Mouse (Mus musculus): ENCODE measurements around the gene Map2k5. TPM values are rescaled to one million over a fixed set of nuclear protein-coding genes. Genes with fewer than 3 reads are reported as not detected.
A peak's percentile ranks its signal among the peaks of the same experiment; 100 is the strongest.

Gene Map2k5
- polyA plus RNA-seq, 1 experiment from 2014 or later = 9.2 TPM

DNA sequence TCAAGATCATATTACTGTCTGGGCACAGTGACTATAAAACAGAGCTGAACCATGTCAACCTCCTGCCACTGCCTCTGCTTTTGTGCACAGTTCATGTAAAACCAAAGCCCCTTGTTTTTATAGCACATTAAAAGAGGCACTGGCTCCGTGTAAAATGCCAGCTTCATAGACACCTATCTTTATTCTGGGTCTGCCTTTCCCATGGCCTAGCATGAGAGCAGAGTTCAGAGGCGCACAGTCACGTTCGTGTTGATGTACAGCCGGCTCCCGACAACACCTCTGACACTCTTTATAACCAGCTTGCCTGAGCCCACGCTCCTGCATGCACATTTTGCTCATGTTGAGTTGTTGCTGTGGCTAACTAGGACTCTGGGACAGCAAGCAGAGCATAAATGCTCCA is 157.9 kb downstream of the Map2k5 start:
- Histone ChIP-seq H3K4me1 (replicated peaks) (no peaks in the 10 kb centered on the region), H3K9ac (no peak overlapping the region), H3K27me3 (no peaks in the 10 kb centered on the region), H3K9me3 (replicated peaks) (no peaks in the 10 kb centered on the region), H3K27ac (replicated peaks) (no peak overlapping the region), H3K4me3 (replicated peaks) (no peak overlapping the region), H3K36me3 (replicated peaks) (no peaks in the 10 kb centered on the region), H3K4me2 (no peak overlapping the region)
- WGBS (ENCODE audit: insufficient replicate concordance) = 81% methylated on average over 7 of the region's 7 CpGs
- ATAC-seq (ENCODE audit: insufficient read depth) = no peak

DNA sequence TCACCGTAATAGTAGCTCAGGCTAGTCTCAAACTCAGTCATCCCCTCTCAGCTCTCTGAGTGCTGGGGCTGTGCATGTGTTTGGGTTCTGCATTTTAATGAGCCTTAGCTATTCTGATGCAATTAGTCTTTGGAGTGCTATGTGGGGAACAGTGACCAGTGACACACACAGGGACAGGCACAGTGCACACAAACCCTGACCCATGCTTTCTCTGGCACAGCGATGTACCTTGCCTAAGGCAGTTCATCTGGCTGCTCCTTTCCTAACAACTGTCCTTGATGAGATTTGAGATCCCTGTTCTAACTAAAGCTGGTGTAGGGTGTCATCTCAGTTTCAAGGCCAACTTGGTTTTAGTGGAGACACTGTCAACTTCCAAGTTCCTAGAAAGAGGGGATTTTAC is 162.7 kb downstream of the Map2k5 start:
- Histone ChIP-seq H3K9ac (no peak overlapping the region), H3K4me1 (replicated peaks) (no peaks in the 10 kb centered on the region), H3K9me3 (replicated peaks) (no peaks in the 10 kb centered on the region), H3K4me3 (replicated peaks) (no peak overlapping the region), H3K27me3 (no peaks in the 10 kb centered on the region), H3K36me3 (replicated peaks) (0 out of 2 replicates have a peak, but pooled peaks cover 3% of the 10 kb centered on the region), H3K27ac (replicated peaks) (no peak overlapping the region), H3K4me2 (no peak overlapping the region)
- no peak for ATAC-seq (ENCODE audit: insufficient read depth)
- 91% methylated on average over 2 of the region's 2 CpGs for WGBS (ENCODE audit: insufficient replicate concordance)

DNA sequence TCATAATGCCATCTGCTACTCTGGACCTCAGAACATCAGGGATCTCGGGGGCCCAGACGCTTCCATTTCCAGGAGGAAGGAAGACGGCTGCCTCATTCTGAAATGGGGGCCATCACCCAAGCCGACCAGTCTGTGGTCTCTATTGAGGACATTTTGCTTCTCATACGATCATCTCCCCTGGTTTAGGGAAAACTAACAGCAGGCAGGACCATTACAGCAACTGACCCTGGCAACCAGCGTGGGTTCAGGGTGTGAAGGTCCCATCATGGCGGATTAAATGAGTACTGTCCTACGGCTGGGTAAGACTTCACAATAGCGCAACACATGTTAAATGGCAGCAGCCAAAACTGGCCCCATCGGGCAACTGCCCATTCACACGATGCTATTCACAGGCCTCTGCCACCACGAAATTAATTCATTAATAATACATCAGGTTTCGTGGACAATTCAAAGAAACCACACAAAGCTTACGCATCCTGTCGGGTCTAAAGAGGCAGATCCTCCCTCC is 170.9 kb downstream of the Map2k5 start:
- H3K9me3 ChIP-seq (replicated peaks) = no peaks in the 10 kb centered on the region
- 76% methylated on average over 15 of the region's 15 CpGs for WGBS (ENCODE audit: insufficient replicate concordance)
- no peak for ATAC-seq (ENCODE audit: insufficient read depth)
- no peaks in the 10 kb centered on the region for H3K4me1 ChIP-seq (replicated peaks)
- H3K4me2 ChIP-seq = no peak overlapping the region
- no peak overlapping the region for H3K9ac ChIP-seq
- no peaks in the 10 kb centered on the region for H3K27me3 ChIP-seq
- no peak overlapping the region for H3K4me3 ChIP-seq (replicated peaks)
- no peaks in the 10 kb centered on the region; the same call in 1 of the 2 replicates for H3K36me3 ChIP-seq (replicated peaks)
- no peak overlapping the region for H3K27ac ChIP-seq (replicated peaks)

DNA sequence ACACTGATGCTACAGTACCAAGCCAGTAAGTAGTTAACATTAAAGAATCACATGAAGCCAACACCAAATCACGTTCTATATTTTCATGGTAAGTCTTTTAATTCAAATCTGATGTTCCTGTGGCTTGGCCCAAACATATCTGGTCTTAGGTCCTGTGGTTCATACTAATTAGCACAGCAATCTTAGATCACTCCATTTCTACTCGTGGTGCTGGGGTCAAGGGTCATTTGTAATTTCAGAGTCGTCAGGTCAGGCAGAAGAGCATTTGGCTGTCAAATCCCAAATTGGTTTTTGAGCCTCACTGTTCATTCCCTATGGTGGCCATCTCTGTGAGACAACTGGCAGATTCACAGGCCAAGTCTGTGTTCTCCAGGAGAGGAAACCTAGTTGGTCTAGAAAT is 174.2 kb downstream of the Map2k5 start:
- H3K4me1 ChIP-seq (replicated peaks) = no peaks in the 10 kb centered on the region
- no peak overlapping the region for H3K4me3 ChIP-seq (replicated peaks)
- H3K9ac ChIP-seq = no peak overlapping the region
- H3K36me3 ChIP-seq (replicated peaks) = no peaks in the 10 kb centered on the region; the same call in 1 of the 2 replicates
- H3K4me2 ChIP-seq = no peak overlapping the region
- H3K27me3 ChIP-seq = no peaks in the 10 kb centered on the region
- 72% methylated on average over 3 of the region's 3 CpGs for WGBS (ENCODE audit: insufficient replicate concordance)
- H3K27ac ChIP-seq (replicated peaks) = no peak overlapping the region
- ATAC-seq (ENCODE audit: insufficient read depth) = no peak
- H3K9me3 ChIP-seq (replicated peaks) = no peaks in the 10 kb centered on the region

DNA sequence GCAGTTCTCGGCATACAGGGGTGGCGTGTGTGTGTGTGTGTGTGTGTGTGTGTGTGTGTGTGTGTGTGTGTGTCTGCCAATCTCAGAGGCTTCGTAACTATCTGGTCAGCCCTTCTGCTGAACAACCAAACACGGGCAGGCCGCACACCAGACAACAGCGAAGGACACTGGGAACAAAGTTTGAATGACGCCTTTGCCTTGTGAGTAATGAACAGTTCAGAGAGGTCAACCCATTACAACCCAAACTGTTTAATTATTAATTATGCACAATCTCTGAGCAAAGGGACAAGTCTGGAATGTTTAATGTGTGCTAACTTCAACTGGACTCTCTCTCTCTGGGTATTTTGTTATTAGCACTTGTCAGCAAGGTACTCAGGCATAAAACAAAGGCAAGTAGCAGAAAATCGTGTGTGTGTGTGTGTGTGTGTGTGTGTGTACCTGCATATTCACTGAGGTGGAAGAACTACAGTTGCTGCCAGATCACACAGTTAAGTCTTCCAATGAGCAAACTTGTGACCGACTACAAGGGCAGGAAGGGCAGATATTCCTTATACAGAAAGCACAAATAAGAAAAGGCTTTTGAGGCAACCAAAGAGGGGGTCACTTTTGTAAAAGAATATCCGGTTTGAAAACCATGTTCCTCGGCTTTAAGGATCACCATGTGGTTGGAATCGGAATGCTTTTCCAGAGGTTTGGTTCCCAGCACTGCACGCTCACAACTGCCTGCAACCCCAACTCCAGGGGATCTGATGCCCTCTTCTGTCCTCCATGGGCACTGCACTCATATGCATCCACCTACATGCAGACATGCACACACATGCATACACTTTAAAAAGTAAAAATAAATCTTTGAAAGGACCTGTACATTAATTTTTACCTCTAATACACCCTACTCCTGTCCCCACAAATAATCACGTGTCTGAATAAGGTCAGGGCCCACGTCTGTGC is 176.1 kb downstream of the Map2k5 start:
- peak; percentile 58 for ATAC-seq (ENCODE audit: insufficient read depth)

DNA sequence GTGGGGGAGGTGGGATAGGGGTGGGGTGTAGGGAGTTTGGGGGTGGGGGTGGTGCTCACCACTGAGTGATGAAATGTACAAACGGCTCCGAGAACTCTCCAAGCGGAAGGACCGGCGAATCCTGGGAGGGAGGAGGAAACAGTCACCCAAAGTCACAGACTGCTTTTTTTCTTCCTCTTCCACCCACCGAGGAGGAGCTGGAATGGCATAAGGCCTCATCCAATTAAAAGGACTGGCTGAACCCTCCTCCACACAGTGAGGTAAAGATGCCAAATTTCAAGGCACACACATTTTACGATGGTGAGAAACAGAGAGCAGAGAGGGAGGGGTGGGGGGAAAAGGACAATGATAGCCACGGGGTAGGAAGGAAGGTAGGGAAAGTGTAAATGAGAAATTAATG is 180.4 kb downstream of the Map2k5 start:
- WGBS (ENCODE audit: insufficient replicate concordance) = 46% methylated on average over 8 of the region's 8 CpGs
- H3K4me2 ChIP-seq = no peak overlapping the region
- no peak for ATAC-seq (ENCODE audit: insufficient read depth)
- 0 out of 2 replicates have a peak, but pooled peaks cover 4% of the 10 kb centered on the region for H3K4me1 ChIP-seq (replicated peaks)
- no peaks in the 10 kb centered on the region for H3K9me3 ChIP-seq (replicated peaks)
- no peak overlapping the region for H3K4me3 ChIP-seq (replicated peaks)
- H3K27me3 ChIP-seq = no peaks in the 10 kb centered on the region
- no peak overlapping the region for H3K27ac ChIP-seq (replicated peaks)
- H3K9ac ChIP-seq = no peak overlapping the region
- no peaks in the 10 kb centered on the region for H3K36me3 ChIP-seq (replicated peaks)

More for the DNA sequence above, 176.1 kb downstream of the Map2k5 start:
- no peaks in the 10 kb centered on the region for H3K9me3 ChIP-seq (replicated peaks)
- no peak overlapping the region; the same call in 1 of the 2 replicates for H3K27ac ChIP-seq (replicated peaks)
- no peaks in the 10 kb centered on the region for H3K27me3 ChIP-seq
- 77% methylated on average over 15 of the region's 15 CpGs for WGBS (ENCODE audit: insufficient replicate concordance)
- H3K9ac ChIP-seq = no peak overlapping the region
- no peak overlapping the region for H3K4me3 ChIP-seq (replicated peaks)
- H3K36me3 ChIP-seq (replicated peaks) = no peaks in the 10 kb centered on the region; the same call in 1 of the 2 replicates
- H3K4me1 ChIP-seq (replicated peaks) = no peaks in the 10 kb centered on the region
- no peak overlapping the region for H3K4me2 ChIP-seq

DNA sequence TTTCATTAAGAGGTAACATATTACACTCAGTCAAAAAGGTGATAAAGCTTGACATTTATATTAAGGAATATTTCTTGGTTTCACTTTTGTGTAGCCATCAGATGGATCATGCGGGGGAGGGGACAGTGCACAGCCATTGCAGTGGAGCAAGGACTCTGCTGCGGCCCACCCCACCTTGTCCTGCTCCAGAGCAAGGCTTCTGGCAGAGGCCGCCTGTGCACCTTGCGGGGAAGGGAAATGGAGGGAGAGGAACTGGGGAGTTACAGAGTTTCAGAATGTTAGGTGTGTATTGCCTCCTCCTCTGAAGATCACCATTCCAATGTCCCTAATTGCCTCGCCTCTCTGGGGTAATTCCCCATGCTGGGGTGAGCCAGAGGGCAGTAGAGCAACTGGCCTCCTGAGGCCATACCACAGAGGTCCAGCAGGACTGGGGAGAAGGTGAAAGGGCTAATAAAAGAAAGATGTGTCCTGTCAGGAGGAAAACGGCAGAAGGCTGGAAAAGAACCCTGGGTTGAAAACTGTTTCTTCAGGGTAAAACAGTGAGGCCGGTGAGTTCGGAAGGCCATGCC is 181.5 kb downstream of the Map2k5 start:
- no peak overlapping the region for H3K4me2 ChIP-seq
- H3K27ac ChIP-seq (replicated peaks) = no peak overlapping the region
- H3K27me3 ChIP-seq = no peaks in the 10 kb centered on the region
- WGBS (ENCODE audit: insufficient replicate concordance) = 73% methylated on average over 8 of the region's 8 CpGs
- 0 out of 2 replicates have a peak, but pooled peaks cover 4% of the 10 kb centered on the region for H3K4me1 ChIP-seq (replicated peaks)
- no peaks in the 10 kb centered on the region for H3K36me3 ChIP-seq (replicated peaks)
- ATAC-seq (ENCODE audit: insufficient read depth) = no peak
- no peak overlapping the region for H3K4me3 ChIP-seq (replicated peaks)
- H3K9me3 ChIP-seq (replicated peaks) = no peaks in the 10 kb centered on the region
- no peak overlapping the region for H3K9ac ChIP-seq

DNA sequence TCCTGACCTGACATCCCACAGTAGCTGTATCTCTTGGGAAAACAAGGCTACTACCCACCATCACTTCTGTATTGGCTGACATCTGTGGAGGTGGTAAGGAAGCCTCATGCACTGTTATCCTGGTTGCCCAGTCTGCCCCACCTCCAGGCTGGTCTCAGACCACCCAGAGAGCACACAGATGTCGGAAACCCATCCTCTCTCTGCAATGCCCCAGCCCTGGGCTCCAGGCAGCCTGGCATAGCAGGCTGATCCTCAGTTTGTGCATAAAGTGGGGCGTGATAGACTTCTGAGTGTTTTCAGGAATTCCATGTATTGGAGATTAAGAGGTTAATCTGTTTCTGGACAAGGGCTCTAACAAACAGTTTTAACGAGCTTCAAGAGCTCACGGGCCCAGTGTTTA is 182.2 kb downstream of the Map2k5 start:
- WGBS (ENCODE audit: insufficient replicate concordance) = 72% methylated on average over 4 of the region's 4 CpGs
- no peaks in the 10 kb centered on the region for H3K27me3 ChIP-seq
- ATAC-seq (ENCODE audit: insufficient read depth) = no peak
- H3K4me1 ChIP-seq (replicated peaks) = 0 out of 2 replicates have a peak, but pooled peaks cover 4% of the 10 kb centered on the region
- H3K4me3 ChIP-seq (replicated peaks) = no peak overlapping the region
- no peak overlapping the region for H3K9ac ChIP-seq
- no peak overlapping the region for H3K27ac ChIP-seq (replicated peaks)
- no peaks in the 10 kb centered on the region for H3K36me3 ChIP-seq (replicated peaks)
- no peaks in the 10 kb centered on the region for H3K9me3 ChIP-seq (replicated peaks)
- H3K4me2 ChIP-seq = no peak overlapping the region

DNA sequence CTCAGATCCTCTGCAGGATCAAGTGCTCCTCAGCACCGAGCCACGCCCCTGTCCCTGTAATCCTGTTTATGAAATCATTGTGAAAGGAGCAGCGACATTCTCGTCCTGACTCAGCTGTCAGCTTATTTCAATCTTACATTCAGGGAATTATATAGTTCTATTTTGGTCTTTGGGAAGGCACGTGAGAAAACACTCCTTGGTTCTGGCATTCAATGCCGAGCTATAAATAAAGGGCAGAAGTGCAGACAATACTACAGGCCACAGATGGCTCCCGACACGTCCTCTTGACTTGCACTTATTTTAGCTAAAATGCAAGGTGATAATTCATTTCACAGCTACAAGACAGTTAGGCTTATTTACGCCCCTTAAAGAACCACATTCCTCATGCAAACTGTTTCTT is 182.9 kb downstream of the Map2k5 start:
- no peak overlapping the region for H3K9ac ChIP-seq
- no peaks in the 10 kb centered on the region for H3K9me3 ChIP-seq (replicated peaks)
- no peak for ATAC-seq (ENCODE audit: insufficient read depth)
- H3K36me3 ChIP-seq (replicated peaks) = no peaks in the 10 kb centered on the region
- 0 out of 2 replicates have a peak, but pooled peaks cover 4% of the 10 kb centered on the region for H3K4me1 ChIP-seq (replicated peaks)
- H3K4me3 ChIP-seq (replicated peaks) = no peak overlapping the region
- WGBS (ENCODE audit: insufficient replicate concordance) = 74% methylated on average over 9 of the region's 9 CpGs
- H3K27ac ChIP-seq (replicated peaks) = no peak overlapping the region
- H3K4me2 ChIP-seq = no peak overlapping the region
- no peaks in the 10 kb centered on the region for H3K27me3 ChIP-seq

DNA sequence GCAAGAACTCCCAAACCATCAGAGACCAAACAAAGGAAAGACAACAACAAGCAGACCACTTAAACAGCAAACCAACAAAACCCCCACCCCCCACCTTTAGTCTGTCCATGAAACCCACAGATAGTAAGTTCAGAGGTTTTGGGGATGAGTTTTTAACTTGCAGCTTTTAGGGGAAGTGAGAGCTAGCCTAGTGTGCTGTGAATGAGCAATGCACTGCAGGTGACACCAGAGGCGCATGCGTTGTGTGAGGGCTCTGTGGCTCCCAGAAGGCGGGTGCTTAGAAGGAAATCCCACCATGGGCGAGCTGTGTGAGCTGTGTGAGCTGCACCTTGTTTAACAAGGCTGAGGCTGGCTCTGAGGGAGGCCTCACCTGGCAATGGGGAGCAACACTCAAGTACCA is 184.9 kb downstream of the Map2k5 start:
- H3K27me3 ChIP-seq = no peaks in the 10 kb centered on the region
- WGBS (ENCODE audit: insufficient replicate concordance) = 67% methylated on average over 4 of the region's 4 CpGs
- H3K36me3 ChIP-seq (replicated peaks) = no peaks in the 10 kb centered on the region
- H3K4me1 ChIP-seq (replicated peaks) = 0 out of 2 replicates have a peak, but pooled peaks cover 4% of the 10 kb centered on the region
- H3K9me3 ChIP-seq (replicated peaks) = no peaks in the 10 kb centered on the region
- ATAC-seq (ENCODE audit: insufficient read depth) = no peak
- no peak overlapping the region for H3K4me2 ChIP-seq
- no peak overlapping the region for H3K4me3 ChIP-seq (replicated peaks)
- H3K9ac ChIP-seq = no peak overlapping the region
- no peak overlapping the region for H3K27ac ChIP-seq (replicated peaks)

DNA sequence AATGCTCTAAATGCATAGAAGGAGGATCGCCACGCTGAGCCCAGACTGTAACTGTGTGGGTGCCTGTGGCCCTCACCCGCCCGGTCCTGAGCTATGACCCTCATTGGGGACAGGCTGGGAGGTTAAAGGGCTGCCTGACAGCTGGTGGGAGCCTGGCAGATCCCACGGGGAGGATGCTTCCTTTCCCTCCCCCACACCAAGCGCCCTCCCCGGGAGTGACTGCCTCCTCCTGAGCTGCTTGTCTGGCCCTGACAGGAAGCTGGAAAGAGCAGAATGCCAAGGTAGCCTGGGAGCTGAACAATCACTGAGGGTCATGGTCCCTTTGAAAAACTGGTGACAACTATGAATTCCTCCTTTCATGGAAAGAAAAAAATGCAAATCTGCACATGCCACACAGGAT is 190.4 kb downstream of the Map2k5 start:
- Histone ChIP-seq H3K4me3 (replicated peaks) (no peak overlapping the region), H3K4me1 (replicated peaks) (peaks cover 10% of the 10 kb centered on the region; the same call in 1 of the 2 replicates), H3K9ac (no peak overlapping the region), H3K4me2 (no peak overlapping the region), H3K36me3 (replicated peaks) (no peaks in the 10 kb centered on the region), H3K27ac (replicated peaks) (no peak overlapping the region), H3K9me3 (replicated peaks) (no peaks in the 10 kb centered on the region), H3K27me3 (no peaks in the 10 kb centered on the region)
- no peak for ATAC-seq (ENCODE audit: insufficient read depth)
- 52% methylated on average over 7 of the region's 7 CpGs for WGBS (ENCODE audit: insufficient replicate concordance)

Data from liver, embryonic 15.5 days (tissue).